Comparison of ENCODE assay signal across 9 mouse cellular contexts in the genomic region with DNA sequence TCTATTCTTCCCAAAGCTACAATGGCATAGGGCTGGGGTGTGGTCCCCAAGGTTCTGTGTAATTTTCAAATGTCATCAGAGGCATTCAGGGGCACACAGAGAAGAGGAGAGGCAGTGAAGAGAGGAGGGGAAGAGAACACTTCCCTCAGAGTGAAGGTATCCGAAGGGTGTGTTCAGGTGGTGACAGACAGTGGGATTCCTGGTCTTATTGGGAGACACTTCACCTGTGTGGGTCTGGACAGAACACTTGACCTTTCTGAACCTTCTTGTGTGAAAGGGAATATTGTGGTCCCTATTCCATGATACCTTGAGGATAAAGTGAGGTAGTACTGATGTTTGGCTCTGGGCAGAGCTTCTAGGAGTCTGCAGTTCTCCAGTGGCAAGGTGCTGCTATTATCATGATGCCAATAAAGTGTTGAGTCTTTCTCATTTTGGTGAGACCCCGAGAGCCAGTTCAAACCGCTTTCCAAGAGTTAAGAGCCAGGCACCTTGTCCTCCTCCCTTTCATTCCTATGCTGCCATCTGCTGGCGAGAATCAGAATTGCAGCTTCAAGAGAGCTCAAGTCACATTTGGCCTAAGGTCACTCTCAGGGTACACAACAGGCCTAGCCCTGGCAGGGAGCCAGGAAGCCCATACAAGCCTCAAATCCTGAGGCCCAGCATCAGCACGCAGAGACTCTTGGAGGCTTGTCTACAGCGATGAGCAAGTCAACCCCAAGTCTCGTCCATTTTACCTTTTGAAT. TPM values are rescaled to one million over a fixed set of nuclear protein-coding genes. Genes with fewer than 3 reads are reported as not detected.
DNase-seq lines count a peak whose midpoint lies in the region.
"Had no signal": no experiment of that assay in that cellular context is flagged by ENCODE, and none has a peak within 500 bp of the region (broad histone marks: within the 10 kb centered on the region; RNA-seq: fewer than 3 reads in every experiment).

No protein-coding gene starts in this region.

- H3K4me3 ChIP-seq in hindbrain, embryonic 10.5 days, result no peak overlapping the region

- no peak overlapping the region for H3K27ac ChIP-seq in hindbrain, embryonic 10.5 days
- H3K27ac ChIP-seq: macrophage had no signal

- H3K4me1 ChIP-seq in hindbrain, embryonic 10.5 days (replicated peaks), result no peaks in the 10 kb centered on the region

- no peaks in the 10 kb centered on the region for H3K9me3 ChIP-seq in hindbrain, embryonic 10.5 days

- H3K27me3 ChIP-seq in hindbrain, embryonic 10.5 days (ENCODE audit: insufficient read depth, poor library complexity, severe bottlenecking), result peaks cover 5% of the 10 kb centered on the region; the same call in 1 of the 2 replicates

- WGBS in hindbrain, embryonic 10.5 days, result 21% methylated on average over 7 of the region's 7 CpGs

- H3K36me3 ChIP-seq in hindbrain, embryonic 10.5 days, result no peaks in the 10 kb centered on the region

- DNase-seq in MEL-GATA-1-ER (ENCODE audit: extremely low read depth, low read depth), result peak; percentile 38
- DNase-seq in cerebellum, adult 18-20 months, result peak; percentile 89 to 93
- DNase-seq in forelimb bud, embryonic 11.5 days (ENCODE audit: low read depth, low spot score), result peak; percentile 92
- peak; percentile 88 for DNase-seq in hindbrain, embryonic 10.5 days (ENCODE audit: low spot score)
- DNase-seq in layer of hippocampus, adult 8-10 months (ENCODE audit: low spot score in 2 of 2), result peak; percentile 82 to 88
- peak; percentile 90 for DNase-seq in lung, postnatal 10 days
- DNase-seq in retina, embryonic 14.5 days (ENCODE audit: low spot score), result peak; percentile 90
- DNase-seq in thymus, postnatal 36 days, result peak; percentile 59 to 74

RNA-seq across cellular contexts. Expression of a gene that starts 28.6 kb away (rescaled TPM):
- polyA plus RNA-seq in hindbrain, embryonic 10.5 days (2016; fragmentation: Nextera tagmentation; extraction: Ambion mirVana), result 0.24 and 0.78 TPM in 2 replicates
- total RNA-seq in layer of hippocampus, adult 8-10 months (2022), result 100 to 1,000 TPM; 232 to 320 (median 258) TPM
- polyA plus RNA-seq: macrophage had no signal

RNA-seq across cellular contexts. Expression of a gene that starts 32.1 kb away (rescaled TPM):
- 0.21 TPM in 1 of 2 replicates, not detected in the other for polyA plus RNA-seq in hindbrain, embryonic 10.5 days (2016; fragmentation: Nextera tagmentation; extraction: Ambion mirVana)
- not detected for total RNA-seq in layer of hippocampus, adult 8-10 months (2022)
- polyA plus RNA-seq: macrophage had no signal

Comparison
In these comparisons a context has a peak if more than half of its experiments do, and no peak if none do; other contexts are left out.
1. DNase-seq: peak in every context shown above with its lines; median percentile 92 in forelimb bud, embryonic 11.5 days; 91 in cerebellum, adult 18-20 months; 90 in lung, postnatal 10 days; 90 in retina, embryonic 14.5 days; 88 in hindbrain, embryonic 10.5 days; 85 in layer of hippocampus, adult 8-10 months; 66 in thymus, postnatal 36 days; 38 in MEL-GATA-1-ER.